Mouse (Mus musculus) testis, adult 2 months (tissue): ENCODE data around the gene Sars2. TPM values are rescaled to one million over a fixed set of nuclear protein-coding genes. Genes with fewer than 3 reads are reported as not detected.

Experiments used
- H3K27ac ChIP-seq: fragments of 200-500 bp; 2 replicates; pipeline ENCODE4 v1.5.1; 2012; ENCODE audit warnings: low read depth, low read length; ENCODE audit not compliant: control insufficient read depth, insufficient read depth
- H3K27me3 ChIP-seq: fragments of 200-500 bp; 2 replicates; pipeline ENCODE4 v1.6.1; 2012; ENCODE audit warnings: mild to moderate bottlenecking, low read length, moderate library complexity; ENCODE audit not compliant: control insufficient read depth, insufficient read depth
- H3K36me3 ChIP-seq: fragments of 200-500 bp; 2 replicates; pipeline ENCODE4 v1.6.1; 2012; ENCODE audit warnings: mild to moderate bottlenecking, low read length; ENCODE audit not compliant: control insufficient read depth, insufficient read depth
- H3K4me1 ChIP-seq: fragments of 200-500 bp; 2 replicates; pipeline ENCODE4 v1.6.1; 2012; ENCODE audit warnings: low read length; ENCODE audit not compliant: control insufficient read depth, insufficient read depth
- H3K4me3 ChIP-seq: fragments of 200-500 bp; 2 replicates; pipeline ENCODE4 v1.5.1; 2012; ENCODE audit warnings: low read depth, mild to moderate bottlenecking, low read length, moderate library complexity, mixed read lengths; ENCODE audit not compliant: control insufficient read depth
- CTCF ChIP-seq: fragments of 200-500 bp; IDR thresholded peaks from 2 replicates; pipeline ENCODE4 v1.5.1; 2012; ENCODE audit warnings: low read depth, mild to moderate bottlenecking, inconsistent platforms, low read length, moderate library complexity; ENCODE audit not compliant: control insufficient read depth, insufficient read depth, insufficient replicate concordance
- POLR2A ChIP-seq: fragments of 200-500 bp; IDR thresholded peaks from 2 replicates; pipeline ENCODE4 v1.6.1; 2012; ENCODE audit warnings: low read depth, mild to moderate bottlenecking, inconsistent platforms, low read length, moderate library complexity; ENCODE audit not compliant: control insufficient read depth
- polyA plus RNA-seq: library from polyadenylated mRNA; depleted of rRNA; stranded (reverse); fragments of >200 nt; gene quantifications from 2 replicates; pipeline ENCODE4 v1.2.3, GENCODE M21; 2012

Gene Sars2
- polyA plus RNA-seq, 1 experiment: 12.5 TPM

GRCm38 (mm10) chr7:28717726-28718125, 24.1 kb upstream of the Sars2 start:
- no peak for TF ChIP-seq CTCF
- TF ChIP-seq POLR2A: no peak
- Histone ChIP-seq H3K36me3 (no peaks in the 10 kb centered on the region), H3K4me3 (no peak overlapping the region), H3K4me1 (peaks cover 5% of the 10 kb centered on the region; the same call in 1 of the 2 replicates), H3K27ac (no peak overlapping the region), H3K27me3 (peaks cover 2% of the 10 kb centered on the region; the same call in 1 of the 2 replicates)

- peaks cover 2% of the 10 kb centered on the region; the same call in 1 of the 2 replicates for H3K27me3 ChIP-seq
- H3K4me3 ChIP-seq: no peak overlapping the region
- no peak overlapping the region for H3K27ac ChIP-seq
- TF ChIP-seq CTCF: no peak
- no peak for TF ChIP-seq POLR2A
- H3K36me3 ChIP-seq: no peaks in the 10 kb centered on the region
- H3K4me1 ChIP-seq: peaks cover 2% of the 10 kb centered on the region; the same call in 1 of the 2 replicates
These were observed 22.6 kb upstream of the Sars2 start for GRCm38 (mm10) chr7:28719159-28719558.

GRCm38 (mm10) chr7:28719650-28720049, 22.1 kb upstream of the Sars2 start:
- no peak overlapping the region for H3K27ac ChIP-seq
- H3K4me3 ChIP-seq: no peak overlapping the region
- peaks cover 2% of the 10 kb centered on the region; the same call in 1 of the 2 replicates for H3K27me3 ChIP-seq
- no peak for TF ChIP-seq POLR2A
- TF ChIP-seq CTCF: no peak
- peaks cover 2% of the 10 kb centered on the region; the same call in 1 of the 2 replicates for H3K4me1 ChIP-seq
- no peaks in the 10 kb centered on the region for H3K36me3 ChIP-seq

GRCm38 (mm10) chr7:28720753-28721537, 20.8 kb upstream of the Sars2 start:
- Histone ChIP-seq H3K4me1 (peaks cover 2% of the 10 kb centered on the region; the same call in 1 of the 2 replicates), H3K4me3 (no peak overlapping the region), H3K27ac (no peak overlapping the region), H3K36me3 (no peaks in the 10 kb centered on the region), H3K27me3 (peaks cover 2% of the 10 kb centered on the region; the same call in 1 of the 2 replicates)
- no peak for TF ChIP-seq CTCF
- TF ChIP-seq POLR2A: no peak

GRCm38 (mm10) chr7:28722079-28722478, 19.7 kb upstream of the Sars2 start:
- H3K27ac ChIP-seq: no peak overlapping the region
- no peaks in the 10 kb centered on the region; the same call in none of the 2 replicates for H3K4me1 ChIP-seq
- no peaks in the 10 kb centered on the region for H3K36me3 ChIP-seq
- H3K27me3 ChIP-seq: no peaks in the 10 kb centered on the region
- TF ChIP-seq POLR2A (no peak), CTCF (no peak; the same call in 1 of the 2 replicates)
- no peak overlapping the region for H3K4me3 ChIP-seq

GRCm38 (mm10) chr7:28724613-28725012, 17.2 kb upstream of the Sars2 start:
- TF ChIP-seq CTCF (no peak), POLR2A (no peak)
- peaks cover 4% of the 10 kb centered on the region; the same call in 1 of the 2 replicates for H3K4me1 ChIP-seq
- no peak overlapping the region for H3K4me3 ChIP-seq
- H3K36me3 ChIP-seq: no peaks in the 10 kb centered on the region
- no peaks in the 10 kb centered on the region for H3K27me3 ChIP-seq
- H3K27ac ChIP-seq: no peak overlapping the region

- Histone ChIP-seq H3K4me1 (peaks cover 4% of the 10 kb centered on the region; the same call in 1 of the 2 replicates), H3K27me3 (no peaks in the 10 kb centered on the region), H3K4me3 (peak overlapping the region; percentile 65), H3K36me3 (no peaks in the 10 kb centered on the region), H3K27ac (no peak overlapping the region)
- TF ChIP-seq POLR2A (no peak), CTCF (peak; percentile 87)
These were observed 15.2 kb upstream of the Sars2 start for GRCm38 (mm10) chr7:28726600-28726999.
